In the genomic region with DNA sequence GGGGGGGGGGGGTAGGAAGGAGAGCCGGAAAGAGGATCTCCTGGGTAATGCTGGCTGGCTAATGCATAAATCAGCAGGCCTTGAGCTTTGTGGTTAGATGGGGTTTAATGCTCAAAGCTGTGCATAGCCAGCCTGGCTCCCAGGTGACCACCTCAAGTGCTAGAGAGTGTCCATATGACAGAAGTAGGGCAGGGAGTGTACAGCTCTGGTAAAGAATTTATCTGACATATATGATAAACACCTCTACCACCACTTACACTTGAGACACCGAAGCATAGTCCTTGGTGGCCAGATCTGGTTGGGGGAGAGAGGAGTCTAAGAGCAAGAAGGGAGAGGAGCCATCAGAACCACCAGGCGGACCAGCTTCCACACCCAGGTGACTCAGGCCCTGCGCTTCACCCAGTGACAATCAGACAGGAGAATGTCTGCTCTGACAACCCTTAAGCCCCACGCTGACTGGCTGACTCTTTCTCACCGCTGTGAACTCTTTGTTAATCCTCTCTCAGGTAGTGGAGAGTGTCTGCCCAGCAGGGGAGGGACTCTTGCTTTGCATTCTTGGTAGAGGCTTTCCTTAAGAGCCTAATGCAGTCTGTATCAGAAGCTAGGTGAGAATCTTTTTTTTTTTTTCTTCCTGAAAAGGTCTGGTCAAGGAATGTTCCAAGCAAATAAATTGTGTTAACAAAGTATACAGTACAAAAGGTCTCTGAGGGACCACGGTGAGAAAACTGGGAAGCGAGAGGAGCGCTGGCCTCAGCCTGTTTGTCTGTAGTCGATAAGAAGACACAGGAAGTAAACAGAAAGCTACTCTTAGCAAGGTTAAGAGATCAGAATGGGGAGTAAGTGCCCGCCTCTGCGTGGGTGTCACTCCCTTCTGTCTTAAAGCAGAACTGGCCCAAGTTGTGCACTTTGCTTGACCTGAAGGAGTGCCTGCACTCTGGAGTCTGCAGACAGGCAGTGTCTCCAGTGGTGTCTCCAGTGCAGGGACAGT, we compare ENCODE assay signal across 8 mouse cellular contexts.
A peak's percentile ranks its signal among the peaks of the same experiment; 100 is the strongest.
DNase-seq lines count a peak whose midpoint lies in the region; ATAC-seq and TF ChIP-seq lines count a peak whose summit lies in the region.

No protein-coding gene starts in this region.

- no peaks in the 10 kb centered on the region for H3K36me3 ChIP-seq in heart, adult 2 months (ENCODE audit: control insufficient read depth, insufficient read depth, low read length)

- peak; percentile 66 to 68 for DNase-seq in B cell, adult 2 months
- peak; percentile 13 for DNase-seq in MN1 (ENCODE audit: low spot score)
- DNase-seq in heart, adult 2 months: peak; percentile 50 to 64
- peak; percentile 76 for DNase-seq in kidney, adult 9 months
- DNase-seq in lung, postnatal 36 days: peak; percentile 88
- DNase-seq in spleen, postnatal 36 days (ENCODE audit: low spot score in 2 of 2): peak; percentile 67 to 69
- no peak for DNase-seq in Muller cell, postnatal 12 days (ENCODE audit: inconsistent ontology term)

- TF ChIP-seq EP300 in heart, adult 2 months (IDR thresholded peaks at IDR 0.05; ENCODE audit: insufficient read depth, low read depth, low read length): no peak

- no peaks in the 10 kb centered on the region for H3K79me2 ChIP-seq in heart, adult 2 months (replicated peaks; ENCODE audit: control insufficient read depth, insufficient read depth, low read length)

- intact Hi-C loops in heart, adult 2 months (cut with DNase I): loop anchor here (2.0 to 5.0 kb wide), 3 partner anchors 41 to 127 kb away; no protein-coding TSS in a partner anchor

- WGBS in heart, adult 2 months: 43% methylated on average over 12 of the region's 12 CpGs

- H3K9ac ChIP-seq in heart, adult 2 months (ENCODE audit: low read depth, low read length): no peak overlapping the region

- H3K27me3 ChIP-seq in heart, adult 2 months (ENCODE audit: control insufficient read depth, insufficient read depth, low read length): no peaks in the 10 kb centered on the region

- TF ChIP-seq CTCF in heart, adult 2 months (IDR thresholded peaks at IDR 0.05): no peak

- H3K27ac ChIP-seq in heart, adult 2 months: peak overlapping the region; percentile 62

- peaks cover 23% of the 10 kb centered on the region for H3K4me1 ChIP-seq in heart, adult 2 months (ENCODE audit: control insufficient read depth, insufficient read depth, low read length)

- no peak for TF ChIP-seq POLR2A in heart, adult 2 months (IDR thresholded peaks at IDR 0.05; ENCODE audit: insufficient read depth, low read depth, low read length)

- no peak for ATAC-seq in cerebellum, adult (ENCODE audit: insufficient number of reproducible peaks, low FRiP score, low TSS enrichment)

- no peak overlapping the region for H3K4me3 ChIP-seq in heart, adult 2 months
